Mouse (Mus musculus) heart, postnatal 25 days (tissue): ENCODE results near the gene Ciapin1. TPM values are rescaled to one million over a fixed set of nuclear protein-coding genes. Genes with fewer than 3 reads are reported as not detected.

ENCODE experiments used
- total RNA-seq, 2 experiments: library from RNA; stranded (reverse); gene quantifications; 2 replicates each; pipeline ENCODE4 v1.2.3; 2021

Gene Ciapin1
- total RNA-seq, 2 experiments from 2014 or later, result 73.7 to 80.1 TPM

Other genes starting within 250 kb of the Ciapin1 start
- gene Rspry1, start 236.4 kb downstream of the Ciapin1 start, total RNA-seq, result 10 to 100 TPM; 11.2 to 12.4 TPM
- 10 to 100 TPM; 18.4 to 20.5 TPM for gene Fam192a, start 236.4 kb downstream of the Ciapin1 start, total RNA-seq
- 10 to 100 TPM; 82.3 to 84.2 TPM for gene Arl2bp, start 171.8 kb downstream of the Ciapin1 start, total RNA-seq
- gene Pllp, start 142.1 kb downstream of the Ciapin1 start, total RNA-seq, result under 1 TPM in 1 of 2 experiments, not detected in 1; 0.39 TPM
- gene Ccl22, start 92.8 kb downstream of the Ciapin1 start, total RNA-seq, result not detected
- gene Cx3cl1, start 66.3 kb downstream of the Ciapin1 start, total RNA-seq, result 1 to 10 TPM; 2.2 to 4.0 TPM
- not detected for gene Ccl17, start 27.9 kb downstream of the Ciapin1 start, total RNA-seq
- gene Coq9, start within 50 bp of the Ciapin1 start, total RNA-seq, result 100 to 1,000 TPM; 542 TPM
- 10 to 100 TPM; 57.5 to 64.3 TPM for gene Polr2c, start 19.1 kb upstream of the Ciapin1 start, total RNA-seq
- 10 to 100 TPM; 17.5 to 21.4 TPM for gene Dok4, start 38.0 kb upstream of the Ciapin1 start, total RNA-seq
- 1 to 10 TPM; 6.3 to 7.2 TPM for gene Ccdc102a, start 79.7 kb upstream of the Ciapin1 start, total RNA-seq
- gene Adgrg5, start 85.3 kb upstream of the Ciapin1 start, total RNA-seq, result under 1 TPM; 0.29 to 0.34 TPM
- 10 to 100 TPM; 38.6 to 48.7 TPM for gene Adgrg1, start 136.4 kb upstream of the Ciapin1 start, total RNA-seq
- 1 to 10 TPM in 1 of 2 experiments, under 1 TPM in 1; 0.70 to 1.3 TPM for gene Adgrg3, start 179.3 kb upstream of the Ciapin1 start, total RNA-seq
- not detected for gene Drc7, start 216.7 kb upstream of the Ciapin1 start, total RNA-seq
- gene Katnb1, start 242.8 kb upstream of the Ciapin1 start, total RNA-seq, result 1 to 10 TPM; 5.5 to 6.8 TPM